Mouse (Mus musculus) heart, embryonic 10.5 days (tissue): Measurements from ENCODE around the gene Gm28047. TPM values are rescaled to one million over a fixed set of nuclear protein-coding genes. Genes with fewer than 3 reads are reported as not detected.
"Not testable (repeated sequence)": the region's sequence is repeated elsewhere in the genome, so short reads cannot be mapped to it uniquely, and the experiment has no call there.

Experiments
- DNase-seq: peaks from one replicate; pipeline ENCODE4 v3.0.0-alpha.2; 2017; ENCODE audit warnings: low spot score
- H3K27ac ChIP-seq: fragments of 300-500 bp; sonication (generic); 2 replicates; pipeline ENCODE4 v1.5.1; 2016; ENCODE audit warnings: mild to moderate bottlenecking
- H3K27me3 ChIP-seq: fragments of 300-500 bp; sonication (generic); 2 replicates; pipeline ENCODE4 v1.6.1; 2016; ENCODE audit warnings: mild to moderate bottlenecking; ENCODE audit not compliant: poor library complexity, insufficient read depth, severe bottlenecking
- H3K36me3 ChIP-seq: fragments of 300-500 bp; sonication (generic); 2 replicates; pipeline ENCODE4 v1.6.1; 2016; ENCODE audit warnings: mild to moderate bottlenecking, moderate library complexity
- H3K4me1 ChIP-seq: fragments of 300-500 bp; sonication (generic); 2 replicates; pipeline ENCODE4 v1.6.1; 2016; ENCODE audit warnings: mild to moderate bottlenecking
- H3K4me3 ChIP-seq: fragments of 300-500 bp; sonication (generic); 2 replicates; pipeline ENCODE4 v1.5.1; 2016; ENCODE audit warnings: mild to moderate bottlenecking, moderate library complexity
- H3K9me3 ChIP-seq: fragments of 300-500 bp; sonication (generic); 2 replicates; pipeline ENCODE4 v1.6.1; 2016; ENCODE audit warnings: mild to moderate bottlenecking, moderate library complexity
- WGBS: fragments of 180-500 bp; shearing (Covaris S2); methylation state at CpG from one replicate; pipeline ENCODE4 v1.1.7; 2016; 5-methylcytosine and 5-hydroxymethylcytosine counted together
- polyA plus RNA-seq: library from polyadenylated mRNA; unstranded; fragments of >200 nt; fragmentation: Nextera tagmentation; extraction: Ambion mirVana; gene quantifications from 2 replicates; pipeline ENCODE4 v1.2.1, GENCODE M21; 2016

Gm28047 gene
- polyA plus RNA-seq, 1 experiment from 2014 or later = not detected

- H3K27ac ChIP-seq = no peak overlapping the region
- H3K36me3 ChIP-seq = peaks cover 5% of the 10 kb centered on the region; the same call in 1 of the 2 replicates
- H3K4me3 ChIP-seq = no peak overlapping the region
- no peaks in the 10 kb centered on the region for H3K27me3 ChIP-seq
- peaks cover 8% of the 10 kb centered on the region; the same call in 1 of the 2 replicates for H3K4me1 ChIP-seq
- DNase-seq = no peak
- H3K9me3 ChIP-seq = no peaks in the 10 kb centered on the region
Observed at GRCm38 (mm10) chr15:102612966-102613365, 11.9 kb downstream of the Gm28047 start.

- H3K27ac ChIP-seq, H3K36me3 ChIP-seq, H3K4me1 ChIP-seq, H3K4me3 ChIP-seq, H3K9me3 ChIP-seq, DNase-seq, H3K27me3 ChIP-seq: not testable (repeated sequence)
- 53% methylated on average over 1 of the region's 1 CpGs for WGBS
Observed at GRCm38 (mm10) chr15:102608586-102608985, 16.3 kb downstream of the Gm28047 start.

GRCm38 (mm10) chr15:102593996-102594656, 30.7 kb downstream of the Gm28047 start:
- H3K36me3 ChIP-seq = 0 out of 2 replicates have a peak, but pooled peaks cover 4% of the 10 kb centered on the region
- no peak for DNase-seq
- H3K4me1 ChIP-seq = no peaks in the 10 kb centered on the region
- H3K4me3 ChIP-seq = no peak overlapping the region
- H3K27ac ChIP-seq = no peak overlapping the region
- H3K27me3 ChIP-seq = no peaks in the 10 kb centered on the region
- no peaks in the 10 kb centered on the region for H3K9me3 ChIP-seq
- WGBS = 80% methylated on average over 8 of the region's 8 CpGs

GRCm38 (mm10) chr15:102592674-102593073, 32.2 kb downstream of the Gm28047 start:
- no peaks in the 10 kb centered on the region for H3K9me3 ChIP-seq
- 65% methylated on average over 1 of the region's 1 CpGs for WGBS
- H3K27ac ChIP-seq = no peak overlapping the region
- H3K4me1 ChIP-seq = no peaks in the 10 kb centered on the region
- no peak overlapping the region for H3K4me3 ChIP-seq
- DNase-seq = no peak
- H3K27me3 ChIP-seq = no peaks in the 10 kb centered on the region
- H3K36me3 ChIP-seq = 0 out of 2 replicates have a peak, but pooled peaks cover 4% of the 10 kb centered on the region

GRCm38 (mm10) chr15:102590567-102590966, 34.3 kb downstream of the Gm28047 start:
- H3K27ac ChIP-seq = no peak overlapping the region
- H3K9me3 ChIP-seq = no peaks in the 10 kb centered on the region
- H3K4me3 ChIP-seq = no peak overlapping the region
- H3K36me3 ChIP-seq = 0 out of 2 replicates have a peak, but pooled peaks cover 4% of the 10 kb centered on the region
- WGBS = 87% methylated on average over 1 of the region's 1 CpGs
- H3K27me3 ChIP-seq = no peaks in the 10 kb centered on the region
- DNase-seq = no peak
- no peaks in the 10 kb centered on the region for H3K4me1 ChIP-seq

- Histone ChIP-seq H3K4me3 (no peak overlapping the region), H3K36me3 (0 out of 2 replicates have a peak, but pooled peaks cover 4% of the 10 kb centered on the region), H3K4me1 (no peaks in the 10 kb centered on the region), H3K27me3 (no peaks in the 10 kb centered on the region), H3K9me3 (no peaks in the 10 kb centered on the region), H3K27ac (no peak overlapping the region)
- no peak for DNase-seq
- 93% methylated on average over 8 of the region's 8 CpGs for WGBS
Observed at GRCm38 (mm10) chr15:102589826-102590225, 35.0 kb downstream of the Gm28047 start.

GRCm38 (mm10) chr15:102585501-102585900, 39.4 kb downstream of the Gm28047 start:
- peaks cover 3% of the 10 kb centered on the region; the same call in 1 of the 2 replicates for H3K36me3 ChIP-seq
- H3K4me3 ChIP-seq = no peak overlapping the region
- no peaks in the 10 kb centered on the region for H3K9me3 ChIP-seq
- DNase-seq = no peak
- WGBS = 93% methylated on average over 5 of the region's 5 CpGs
- H3K4me1 ChIP-seq = no peaks in the 10 kb centered on the region
- H3K27me3 ChIP-seq = no peaks in the 10 kb centered on the region
- no peak overlapping the region for H3K27ac ChIP-seq

GRCm38 (mm10) chr15:102583708-102584383, 41.0 kb downstream of the Gm28047 start:
- Histone ChIP-seq H3K9me3 (no peaks in the 10 kb centered on the region), H3K27ac (no peak overlapping the region), H3K36me3 (peaks cover 3% of the 10 kb centered on the region; the same call in 1 of the 2 replicates), H3K27me3 (no peaks in the 10 kb centered on the region), H3K4me3 (no peak overlapping the region), H3K4me1 (no peaks in the 10 kb centered on the region)
- DNase-seq = no peak
- 76% methylated on average over 8 of the region's 8 CpGs for WGBS

GRCm38 (mm10) chr15:102581205-102581604, 43.7 kb downstream of the Gm28047 start:
- Histone ChIP-seq H3K9me3 (no peaks in the 10 kb centered on the region), H3K4me3 (no peak overlapping the region), H3K27ac (no peak overlapping the region), H3K27me3 (no peaks in the 10 kb centered on the region), H3K36me3 (peaks cover 3% of the 10 kb centered on the region; the same call in 1 of the 2 replicates), H3K4me1 (no peaks in the 10 kb centered on the region)
- WGBS = 67% methylated on average over 1 of the region's 1 CpGs
- no peak for DNase-seq

GRCm38 (mm10) chr15:102578351-102578750, 46.5 kb downstream of the Gm28047 start:
- peaks cover 11% of the 10 kb centered on the region; the same call in 1 of the 2 replicates for H3K36me3 ChIP-seq
- no peak for DNase-seq
- no peak overlapping the region for H3K4me3 ChIP-seq
- no peaks in the 10 kb centered on the region for H3K4me1 ChIP-seq
- H3K27ac ChIP-seq = no peak overlapping the region
- no peaks in the 10 kb centered on the region for H3K9me3 ChIP-seq
- WGBS = 94% methylated on average over 2 of the region's 2 CpGs
- no peaks in the 10 kb centered on the region for H3K27me3 ChIP-seq

GRCm38 (mm10) chr15:102576972-102577371, 47.9 kb downstream of the Gm28047 start:
- peaks cover 11% of the 10 kb centered on the region; the same call in 1 of the 2 replicates for H3K36me3 ChIP-seq
- no peaks in the 10 kb centered on the region for H3K27me3 ChIP-seq
- H3K4me3 ChIP-seq = no peak overlapping the region
- no peak overlapping the region for H3K27ac ChIP-seq
- no peaks in the 10 kb centered on the region for H3K9me3 ChIP-seq
- H3K4me1 ChIP-seq = no peaks in the 10 kb centered on the region
- WGBS = 97% methylated on average over 1 of the region's 1 CpGs
- DNase-seq = no peak

- Histone ChIP-seq H3K27ac (no peak overlapping the region), H3K9me3 (no peaks in the 10 kb centered on the region), H3K4me1 (no peaks in the 10 kb centered on the region), H3K36me3 (0 out of 2 replicates have a peak, but pooled peaks cover 8% of the 10 kb centered on the region), H3K27me3 (no peaks in the 10 kb centered on the region), H3K4me3 (no peak overlapping the region)
- no peak for DNase-seq
- WGBS = 78% methylated on average over 3 of the region's 3 CpGs
Observed at GRCm38 (mm10) chr15:102572081-102572480, 52.8 kb downstream of the Gm28047 start.

GRCm38 (mm10) chr15:102567849-102568248, 57.0 kb downstream of the Gm28047 start:
- 0 out of 2 replicates have a peak, but pooled peaks cover 8% of the 10 kb centered on the region for H3K36me3 ChIP-seq
- H3K27me3 ChIP-seq = no peaks in the 10 kb centered on the region
- no peaks in the 10 kb centered on the region for H3K9me3 ChIP-seq
- no peak overlapping the region for H3K4me3 ChIP-seq
- DNase-seq = no peak
- WGBS = 82% methylated on average over 2 of the region's 2 CpGs
- H3K4me1 ChIP-seq = no peaks in the 10 kb centered on the region
- no peak overlapping the region for H3K27ac ChIP-seq
